Mouse (Mus musculus) small intestine, adult 2 months (tissue): ENCODE measurements around the gene Tmem141. TPM values are rescaled to one million over a fixed set of nuclear protein-coding genes. Genes with fewer than 3 reads are reported as not detected.

ENCODE experiments used
- H3K27ac ChIP-seq: fragments of 200-500 bp; 2 replicates; pipeline ENCODE4 v1.5.1; 2012; ENCODE audit warnings: low read depth, low read length, control low read depth, inconsistent platforms; ENCODE audit not compliant: insufficient read depth
- H3K27me3 ChIP-seq: fragments of 200-500 bp; 2 replicates; pipeline ENCODE4 v1.6.1; 2012; ENCODE audit warnings: mild to moderate bottlenecking, moderate library complexity, low read length, inconsistent platforms; ENCODE audit not compliant: control insufficient read depth, insufficient read depth
- H3K36me3 ChIP-seq: fragments of 200-500 bp; 2 replicates; pipeline ENCODE4 v1.6.1; 2012; ENCODE audit warnings: mild to moderate bottlenecking, low read length, control low read depth, inconsistent platforms; ENCODE audit not compliant: control insufficient read depth, insufficient read depth
- H3K4me1 ChIP-seq: fragments of 200-500 bp; 2 replicates; pipeline ENCODE4 v1.6.1; 2012; ENCODE audit warnings: low read length, inconsistent platforms, mixed read lengths; ENCODE audit not compliant: control insufficient read depth, insufficient read depth, insufficient read length
- H3K4me3 ChIP-seq: fragments of 200-500 bp; 2 replicates; pipeline ENCODE4 v1.5.1; 2012; ENCODE audit warnings: low read depth, mild to moderate bottlenecking, control low read depth, inconsistent platforms, low read length, moderate library complexity
- CTCF ChIP-seq: fragments of 200-500 bp; IDR thresholded peaks from 2 replicates; pipeline ENCODE4 v1.5.1; 2012; ENCODE audit warnings: low read depth, mild to moderate bottlenecking, control low read depth, inconsistent platforms, low read length, moderate library complexity, mixed read lengths; ENCODE audit not compliant: insufficient replicate concordance, insufficient read length; ENCODE audit errors: extremely low read depth
- POLR2A ChIP-seq: fragments of 200-500 bp; IDR thresholded peaks from 2 replicates; pipeline ENCODE4 v1.6.1; 2012; ENCODE audit warnings: low read depth, mild to moderate bottlenecking, control low read depth, inconsistent platforms, low read length, moderate library complexity
- WGBS: fragments of 180-500 bp; shearing (Covaris S2); methylation state at CpG from one replicate; pipeline ENCODE4 v1.1.7; 2018; 5-methylcytosine and 5-hydroxymethylcytosine counted together
- polyA plus RNA-seq: library from polyadenylated mRNA; depleted of rRNA; stranded (reverse); fragments of >200 nt; gene quantifications from 2 replicates; pipeline ENCODE4 v1.2.3, GENCODE M21; 2012; rRNA removed

Tmem141 gene
- polyA plus RNA-seq, result 10.0 and 11.7 TPM in 2 replicates

DNA sequence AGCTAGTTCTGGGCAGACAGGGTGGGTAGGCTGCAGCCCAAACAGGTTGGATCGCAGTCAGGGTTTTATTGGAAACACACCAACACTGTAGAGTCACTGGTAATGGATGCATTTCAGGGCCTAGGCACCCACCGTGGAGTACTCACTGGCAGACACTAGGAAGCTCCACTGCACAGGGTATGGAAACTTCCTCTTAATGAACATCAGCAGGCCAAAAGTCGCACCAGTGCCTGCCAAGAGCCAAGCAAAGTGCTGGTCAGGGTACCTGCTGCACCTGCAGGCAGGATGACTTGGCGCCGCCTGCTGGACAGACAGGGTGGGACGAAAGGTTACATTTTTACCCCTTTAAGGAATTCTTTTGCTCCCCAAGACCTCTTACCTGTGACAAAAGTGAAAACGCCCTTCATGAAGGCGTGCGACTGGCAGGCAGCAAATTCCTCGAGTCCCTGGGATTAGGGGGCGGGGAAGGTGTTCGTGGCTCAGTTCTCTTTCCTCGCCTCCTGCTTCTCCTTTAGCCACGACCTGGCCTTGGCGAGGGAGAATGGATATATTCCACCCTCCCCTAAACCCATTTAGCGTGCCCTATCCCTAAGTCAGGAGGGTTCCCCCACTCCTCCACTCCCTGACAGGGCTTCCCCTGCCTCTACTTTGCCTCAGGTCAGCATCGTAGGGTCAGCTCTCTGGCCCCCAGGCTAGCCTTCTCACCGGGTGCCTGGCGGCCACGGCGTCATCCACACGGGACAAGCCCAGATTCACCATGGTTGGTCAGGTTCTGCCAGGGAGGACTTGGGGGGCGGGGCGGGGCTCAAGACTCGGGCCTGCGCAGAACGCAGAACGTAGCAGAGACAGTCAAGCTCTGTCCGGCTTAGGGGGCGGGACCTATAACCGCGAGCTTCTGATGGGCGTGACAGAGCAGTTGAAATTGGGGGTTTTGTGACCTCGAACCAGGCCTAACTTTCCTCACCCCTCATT lies at the start of gene Tmem141:
Gene Tmem141 (minus strand): TSS at position 777 of the 972 bp plus-strand sequence.
- peak within 1 kb of the TSS; percentile 44 for H3K27ac ChIP-seq
- H3K4me1 ChIP-seq, result no peaks in the 10 kb centered on the region; the same call in 1 of the 2 replicates
- peak within 1 kb of the TSS; percentile 68 for H3K4me3 ChIP-seq
- peaks cover 3% of the 10 kb centered on the region; the same call in 1 of the 2 replicates for H3K27me3 ChIP-seq
- 5% methylated on average over 34 of the region's 34 CpGs for WGBS
- no peak; the same call in 1 of the 2 replicates for TF ChIP-seq POLR2A
- peak; percentile 76 for TF ChIP-seq CTCF
- no peaks in the 10 kb centered on the region for H3K36me3 ChIP-seq

DNA sequence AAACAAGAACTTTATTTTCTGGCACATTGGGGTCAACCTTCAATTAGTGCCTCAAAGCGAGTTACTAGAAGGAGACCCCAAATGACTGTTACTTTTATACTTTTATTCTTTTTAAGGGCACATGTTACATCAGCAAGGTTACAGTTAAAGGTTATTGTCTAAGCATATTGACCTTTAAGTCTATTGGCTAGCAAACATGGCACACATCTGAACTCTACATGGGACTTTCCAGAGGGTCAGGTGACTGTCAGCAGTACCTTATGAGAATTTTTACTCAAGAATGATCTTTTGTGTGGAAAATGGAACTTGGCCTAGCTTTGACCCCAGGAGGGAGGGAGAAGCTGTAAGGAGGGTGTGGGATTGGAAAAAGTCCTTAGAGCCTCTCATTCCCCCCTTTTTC lies 44.7 kb upstream of the Tmem141 start:
- 70% methylated on average over 1 of the region's 1 CpGs for WGBS
- no peak for TF ChIP-seq POLR2A
- no peak for TF ChIP-seq CTCF
- Histone ChIP-seq H3K27ac (no peak overlapping the region), H3K4me3 (no peak overlapping the region), H3K36me3 (no peaks in the 10 kb centered on the region), H3K27me3 (no peaks in the 10 kb centered on the region), H3K4me1 (no peaks in the 10 kb centered on the region)

GRCm38 (mm10) chr2:25664125-25664524 lies 42.3 kb upstream of the Tmem141 start:
- Histone ChIP-seq H3K27me3 (no peaks in the 10 kb centered on the region), H3K4me3 (no peak overlapping the region), H3K27ac (no peak overlapping the region), H3K36me3 (no peaks in the 10 kb centered on the region), H3K4me1 (no peaks in the 10 kb centered on the region)
- whole genome bisulfite sequencing, result 82% methylated on average over 5 of the region's 5 CpGs
- no peak for TF ChIP-seq POLR2A
- TF ChIP-seq CTCF, result no peak

DNA sequence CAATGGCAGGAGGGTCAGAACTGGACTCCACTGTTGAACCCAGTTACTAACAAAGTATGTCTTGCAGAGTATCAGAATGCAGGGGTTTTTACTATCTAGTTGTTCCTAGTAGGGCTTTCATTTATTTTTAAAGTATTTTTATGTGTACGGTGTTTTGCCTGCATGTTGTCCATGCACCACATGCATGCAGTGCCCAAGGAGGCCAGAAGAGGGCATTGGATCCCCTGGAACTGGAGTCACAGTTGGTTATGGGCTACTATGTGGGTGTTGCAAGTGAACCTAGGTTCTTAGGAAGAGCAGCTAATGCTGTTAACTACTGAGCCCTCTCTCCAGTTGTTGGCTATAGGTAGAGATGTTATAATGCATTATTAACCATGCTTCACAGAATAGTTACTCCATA lies 41.7 kb upstream of the Tmem141 start:
- WGBS, result 59% methylated on average over 1 of the region's 1 CpGs
- Histone ChIP-seq H3K27ac (no peak overlapping the region), H3K4me3 (no peak overlapping the region), H3K27me3 (no peaks in the 10 kb centered on the region), H3K4me1 (peaks cover under 1% of the 10 kb centered on the region; the same call in 1 of the 2 replicates), H3K36me3 (no peaks in the 10 kb centered on the region)
- TF ChIP-seq POLR2A, result no peak
- TF ChIP-seq CTCF, result peak; percentile 48; the same call in 1 of the 2 replicates

GRCm38 (mm10) chr2:25661245-25661970 lies 39.6 kb upstream of the Tmem141 start:
- no peaks in the 10 kb centered on the region for H3K27me3 ChIP-seq
- WGBS, result 72% methylated on average over 6 of the region's 6 CpGs
- H3K36me3 ChIP-seq, result no peaks in the 10 kb centered on the region
- no peak overlapping the region for H3K4me3 ChIP-seq
- no peak for TF ChIP-seq POLR2A
- TF ChIP-seq CTCF, result no peak
- no peak overlapping the region for H3K27ac ChIP-seq
- peaks cover 3% of the 10 kb centered on the region; the same call in 1 of the 2 replicates for H3K4me1 ChIP-seq

- WGBS, result 89% methylated on average over 8 of the region's 8 CpGs
- Histone ChIP-seq H3K27me3 (no peaks in the 10 kb centered on the region), H3K4me3 (no peak overlapping the region), H3K4me1 (peaks cover 3% of the 10 kb centered on the region; the same call in 1 of the 2 replicates), H3K36me3 (no peaks in the 10 kb centered on the region), H3K27ac (no peak overlapping the region)
- TF ChIP-seq POLR2A, result no peak
- no peak for TF ChIP-seq CTCF
Measured at GRCm38 (mm10) chr2:25660279-25660678, 38.5 kb upstream of the Tmem141 start.

- H3K36me3 ChIP-seq, result no peaks in the 10 kb centered on the region
- H3K4me1 ChIP-seq, result peaks cover 3% of the 10 kb centered on the region; the same call in 1 of the 2 replicates
- H3K27ac ChIP-seq, result no peak within 1 kb of the TSS
- H3K4me3 ChIP-seq, result no peak within 1 kb of the TSS
- TF ChIP-seq CTCF, result no peak
- no peak for TF ChIP-seq POLR2A
- no peaks in the 10 kb centered on the region for H3K27me3 ChIP-seq
Measured at GRCm38 (mm10) chr2:25657652-25658051, 35.8 kb upstream of the Tmem141 start, which contains the start of gene Lcn5. TSS of gene Lcn5 (plus strand) at chr2:25657952.
